ENCODE assay signal across 8 mouse cellular contexts in the genomic region with DNA sequence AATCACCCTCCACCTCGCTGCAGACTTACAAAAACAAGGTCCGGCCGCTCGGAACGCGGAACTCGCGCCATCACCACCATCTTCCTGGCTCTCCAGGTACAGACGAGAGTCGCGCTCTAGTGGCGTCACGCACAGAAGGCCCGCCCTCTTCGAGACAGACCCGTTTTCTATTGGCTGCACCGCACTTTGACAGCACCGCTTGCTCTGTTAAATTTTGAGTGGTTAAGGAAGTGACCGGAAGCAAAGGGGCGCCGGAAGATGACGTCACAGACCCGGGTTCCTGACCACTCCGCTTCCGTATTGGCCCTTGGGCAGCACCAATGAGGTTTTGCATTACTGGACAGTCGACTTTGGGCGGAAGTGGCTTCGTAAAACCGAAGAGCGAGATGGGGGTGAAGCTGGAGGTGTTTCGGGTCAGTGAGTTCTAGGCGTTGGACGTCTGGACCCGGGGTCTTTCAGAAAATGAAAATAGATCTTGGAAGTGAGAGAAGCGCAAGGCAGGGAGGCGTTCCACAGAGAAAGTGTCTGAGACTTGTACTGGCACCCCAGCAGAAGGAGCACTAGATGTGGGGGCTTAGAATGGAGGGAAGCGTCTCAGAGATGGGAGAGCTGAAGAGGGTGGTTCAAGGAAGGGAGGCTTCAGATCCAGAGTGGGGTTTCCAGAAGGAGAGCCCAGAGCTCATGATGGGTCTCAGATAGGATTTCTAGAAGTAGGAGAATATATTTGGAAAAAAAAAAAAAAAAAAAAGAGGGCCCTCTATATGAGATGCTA. TPM values are rescaled to one million over a fixed set of nuclear protein-coding genes. Genes with fewer than 3 reads are reported as not detected.
DNase-seq lines count a peak whose midpoint lies in the region; ATAC-seq and TF ChIP-seq lines count a peak whose summit lies in the region.

A gene (minus strand): TSS at position 118 of the 772 bp plus-strand sequence.
A gene (plus strand): TSS at position 350 of the 772 bp plus-strand sequence.

- in situ Hi-C loops in ES-E14 (cut with MboI; ENCODE audit: low sequenced_read_pairs in 2 of 2, unreplicated experiment in 2 of 2): no loop called here

- peaks cover 12% of the 10 kb centered on the region for H3K36me3 ChIP-seq in ES-E14 (ENCODE audit: control insufficient read depth, insufficient read depth, low read length, poor library complexity, severe bottlenecking)
- peaks cover 20% of the 10 kb centered on the region for H3K36me3 ChIP-seq in forebrain, embryonic 15.5 days

- no peak within 1 kb of the TSS for H3K27ac ChIP-seq in ES-E14 (ENCODE audit: insufficient read depth, low read depth, low read length, poor library complexity, severe bottlenecking)
- H3K27ac ChIP-seq in forebrain, embryonic 15.5 days (replicated peaks): no peak within 1 kb of the TSS

- intact Hi-C loops in heart, postnatal 25 days (cut with DNase I): loop anchor here (5.0 kb wide), 1 partner anchor 104 kb away; a partner anchor contains a TSS

- no peaks in the 10 kb centered on the region for H3K9me3 ChIP-seq in ES-E14 (ENCODE audit: control insufficient read depth, insufficient read depth, low read depth, low read length)
- H3K9me3 ChIP-seq in forebrain, embryonic 15.5 days: no peaks in the 10 kb centered on the region

- H3K4me2 ChIP-seq in forebrain, embryonic 15.5 days (replicated peaks): peak within 1 kb of the TSS; percentile 88

- WGBS in forebrain, embryonic 15.5 days: under 1% methylated on average over 37 of the region's 37 CpGs
- under 1% methylated on average over 37 of the region's 37 CpGs for WGBS in lung, adult 2 months

- ATAC-seq in forebrain, embryonic 15.5 days (replicated peaks): peak; percentile 96
- ATAC-seq in neutrophil, adult 5-6 weeks (ENCODE audit: extremely low read depth, insufficient number of reproducible peaks, low FRiP score, poor library complexity, severe bottlenecking): peak; percentile 95

- TF ChIP-seq POLR2A in lung, adult 2 months (IDR thresholded peaks at IDR 0.05; ENCODE audit: borderline replicate concordance, extremely low read depth, low read depth, low read length): peak; percentile 90; the same call in 1 of the 2 replicates

- H3K9ac ChIP-seq in ES-E14 (ENCODE audit: insufficient read depth, low read depth, low read length, poor library complexity, severe bottlenecking): peak within 1 kb of the TSS; percentile 89
- H3K9ac ChIP-seq in forebrain, embryonic 15.5 days (replicated peaks): peak within 1 kb of the TSS; percentile 75

- peak; percentile 100 for DNase-seq in ES-E14 (ENCODE audit: low read depth, low spot score)
- DNase-seq in cerebellum, adult 11-12 months: peak; percentile 100
- peak; percentile 99 for DNase-seq in heart, postnatal 25 days (ENCODE audit: low spot score)
- peak; percentile 98 to 100 for DNase-seq in layer of hippocampus, adult 18-20 months (ENCODE audit: low spot score in 2 of 2)
- DNase-seq in lung, adult 2 months: peak; percentile 98
- DNase-seq in thymus, adult 18-20 months: peak; percentile 95 to 98

- H3K4me1 ChIP-seq in ES-E14 (ENCODE audit: control insufficient read depth in 2 of 2, insufficient read depth in 2 of 2, low read length in 2 of 2, poor library complexity in 1 of 2): 0 out of 4 replicates have a peak, but pooled peaks cover 0 to 2% of the 10 kb centered on the region in 2 experiments
- peaks cover 22% of the 10 kb centered on the region for H3K4me1 ChIP-seq in forebrain, embryonic 15.5 days
- H3K4me1 ChIP-seq in lung, adult 2 months (ENCODE audit: control insufficient read depth, insufficient read depth, low read length): no peaks in the 10 kb centered on the region; the same call in 1 of the 2 replicates

- H3K4me3 ChIP-seq in ES-E14 (ENCODE audit: insufficient read depth in 1 of 2, low read depth in 1 of 2, low read length in 2 of 2, poor library complexity in 1 of 2, severe bottlenecking in 1 of 2): peak within 1 kb of the TSS; percentile 87 to 96
- peak within 1 kb of the TSS; percentile 65 for H3K4me3 ChIP-seq in forebrain, embryonic 15.5 days
- peak within 1 kb of the TSS; percentile 82 for H3K4me3 ChIP-seq in lung, adult 2 months (replicated peaks; ENCODE audit: extremely low read depth, low read depth, low read length)

- no peaks in the 10 kb centered on the region for H3K27me3 ChIP-seq in forebrain, embryonic 15.5 days

- TF ChIP-seq CTCF in lung, adult 2 months (IDR thresholded peaks at IDR 0.05; ENCODE audit: insufficient read depth, low read length): no peak

TF ChIP-seq in ES-E14, 5 proteins besides CTCF, POLR2A, EP300 and RAD21:
- TF ChIP-seq HCFC1 (IDR thresholded peaks at IDR 0.05; ENCODE audit: borderline replicate concordance, insufficient read depth, low read length) (peak; percentile 93), MAFK (IDR thresholded peaks at IDR 0.05; ENCODE audit: insufficient read depth, low read depth, low read length) (no peak), ZC3H11A (IDR thresholded peaks at IDR 0.05; ENCODE audit: borderline replicate concordance, low read depth, low read length) (no peak), ZNF384 (IDR thresholded peaks at IDR 0.05; ENCODE audit: low read depth, low read length) (no peak), CHD2 (IDR thresholded peaks at IDR 0.05; ENCODE audit: low read depth, low read length) (peak; percentile 93)

RNA-seq across cellular contexts. Expression of the first gene that starts in this region (rescaled TPM):
- 76.0 and 78.9 TPM in 2 replicates for total RNA-seq in ES-E14 (2012; rRNA removed)
- 65.6 and 68.6 TPM in 2 replicates for polyA plus RNA-seq in forebrain, embryonic 15.5 days (2015; fragmentation: Nextera tagmentation; extraction: Ambion mirVana)
- 10 to 100 TPM; 14.5 to 14.9 TPM for total RNA-seq in heart, postnatal 25 days (2021)
- total RNA-seq in layer of hippocampus, adult 18-20 months (2021): 10 to 100 TPM; 39.6 to 41.2 TPM
- polyA plus RNA-seq in lung, adult 2 months (2012; rRNA removed): 59.0 and 66.6 TPM in 2 replicates
- 70.3 and 73.1 TPM in 2 replicates for total RNA-seq in neutrophil, adult 5-6 weeks (2017)

RNA-seq across cellular contexts. Expression of the second gene that starts in this region (rescaled TPM):
- 97.6 and 110 TPM in 2 replicates for total RNA-seq in ES-E14 (2012; rRNA removed)
- 107 and 112 TPM in 2 replicates for polyA plus RNA-seq in forebrain, embryonic 15.5 days (2015; fragmentation: Nextera tagmentation; extraction: Ambion mirVana)
- total RNA-seq in heart, postnatal 25 days (2021): 10 to 100 TPM; 70.6 to 80.3 TPM
- 10 to 100 TPM; 80.9 to 84.3 TPM for total RNA-seq in layer of hippocampus, adult 18-20 months (2021)
- polyA plus RNA-seq in lung, adult 2 months (2012; rRNA removed): 3.7 and 10.0 TPM in 2 replicates
- 153 and 163 TPM in 2 replicates for total RNA-seq in neutrophil, adult 5-6 weeks (2017)
